Mouse (Mus musculus): Measurements from ENCODE around the gene Riox1. TPM values are rescaled to one million over a fixed set of nuclear protein-coding genes. Genes with fewer than 3 reads are reported as not detected.

Riox1 gene
- polyA plus RNA-seq (2011; ENCODE audit: insufficient read depth, insufficient read length, low read depth, missing spikeins), result 13.0 and 13.7 TPM in 2 replicates

DNA sequence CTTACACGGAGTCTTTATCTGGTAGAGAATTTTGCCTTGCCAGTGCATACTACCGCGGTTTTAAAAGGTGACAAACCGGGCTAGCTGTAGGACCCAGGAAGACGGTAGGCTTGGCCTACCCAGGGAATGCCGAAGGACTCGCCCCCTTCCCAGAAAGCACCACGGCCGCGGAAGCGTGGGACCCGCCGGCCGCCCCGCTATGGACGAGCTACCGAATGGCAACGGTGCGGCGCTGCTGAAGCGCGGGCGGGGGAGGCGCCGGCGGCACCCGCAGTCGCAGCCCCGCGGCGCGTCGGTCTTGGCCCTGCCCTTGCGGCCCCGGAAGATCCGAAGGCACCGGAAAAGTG is at the start of gene Riox1:
Gene Riox1, plus strand, starts transcription at position 116 of the 347 bp plus-strand sequence.
- Histone ChIP-seq H3K27me3 (ENCODE audit: control insufficient read depth, insufficient read depth, low read length, poor library complexity, severe bottlenecking) (no peaks in the 10 kb centered on the region), H3K4me3 (ENCODE audit: low read depth, low read length) (peak within 1 kb of the TSS; percentile 66), H3K9ac (ENCODE audit: low read depth, poor library complexity, severe bottlenecking) (peak within 1 kb of the TSS; percentile 75), H3K4me1 (ENCODE audit: control insufficient read depth, insufficient read depth, low read length) (peaks cover 4% of the 10 kb centered on the region), H3K36me3 (ENCODE audit: control insufficient read depth, insufficient read depth, low read length, poor library complexity, severe bottlenecking) (peaks cover 9% of the 10 kb centered on the region), H3K9me3 (replicated peaks; ENCODE audit: control insufficient read depth, insufficient read depth, low read length, poor library complexity, severe bottlenecking) (no peaks in the 10 kb centered on the region), H3K27ac (ENCODE audit: insufficient read depth, low read length) (no peak within 1 kb of the TSS)
- TF ChIP-seq CTCF (IDR thresholded peaks at IDR 0.05; ENCODE audit: low read depth, low read length), result no peak
- 0 out of 2 replicates have a peak, but pooled peaks have one; percentile 28 for TF ChIP-seq EP300 (IDR thresholded peaks at IDR 0.05; ENCODE audit: insufficient read depth, low read depth, low read length)
- peak; percentile 44 for TF ChIP-seq POLR2A (IDR thresholded peaks at IDR 0.05; ENCODE audit: insufficient read depth, low read length)

DNA sequence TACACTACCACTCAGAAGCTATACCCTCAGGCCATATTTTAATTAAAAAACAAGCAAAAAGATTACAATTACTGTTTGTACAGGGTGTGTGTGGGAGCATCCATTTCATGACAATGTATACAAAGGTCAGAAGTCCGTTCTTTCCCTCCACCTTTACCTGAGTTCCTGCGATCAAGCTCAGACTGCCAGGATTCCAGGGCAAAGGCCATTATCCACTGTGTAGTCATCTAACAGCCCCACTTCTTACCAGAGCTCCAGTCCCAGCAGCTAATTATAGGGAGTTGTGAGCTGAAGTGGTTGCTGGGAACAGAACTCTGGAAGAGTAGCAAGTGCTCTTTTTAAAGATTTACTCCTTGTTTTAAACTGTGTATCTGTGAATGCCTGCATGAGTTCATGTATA is 40.0 kb upstream of the Riox1 start:
- H3K4me3 ChIP-seq (ENCODE audit: low read depth, low read length), result no peak overlapping the region
- H3K36me3 ChIP-seq (ENCODE audit: control insufficient read depth, insufficient read depth, low read length, poor library complexity, severe bottlenecking), result no peaks in the 10 kb centered on the region
- H3K9ac ChIP-seq (ENCODE audit: low read depth, poor library complexity, severe bottlenecking), result no peak overlapping the region
- H3K27ac ChIP-seq (ENCODE audit: insufficient read depth, low read length), result no peak overlapping the region
- no peak for TF ChIP-seq CTCF (IDR thresholded peaks at IDR 0.05; ENCODE audit: low read depth, low read length)
- no peak for TF ChIP-seq POLR2A (IDR thresholded peaks at IDR 0.05; ENCODE audit: insufficient read depth, low read length)
- TF ChIP-seq EP300 (IDR thresholded peaks at IDR 0.05; ENCODE audit: insufficient read depth, low read depth, low read length), result no peak
- H3K27me3 ChIP-seq (ENCODE audit: control insufficient read depth, insufficient read depth, low read length, poor library complexity, severe bottlenecking), result no peaks in the 10 kb centered on the region
- no peaks in the 10 kb centered on the region for H3K4me1 ChIP-seq (ENCODE audit: control insufficient read depth, insufficient read depth, low read length)
- no peaks in the 10 kb centered on the region for H3K9me3 ChIP-seq (replicated peaks; ENCODE audit: control insufficient read depth, insufficient read depth, low read length, poor library complexity, severe bottlenecking)

DNA sequence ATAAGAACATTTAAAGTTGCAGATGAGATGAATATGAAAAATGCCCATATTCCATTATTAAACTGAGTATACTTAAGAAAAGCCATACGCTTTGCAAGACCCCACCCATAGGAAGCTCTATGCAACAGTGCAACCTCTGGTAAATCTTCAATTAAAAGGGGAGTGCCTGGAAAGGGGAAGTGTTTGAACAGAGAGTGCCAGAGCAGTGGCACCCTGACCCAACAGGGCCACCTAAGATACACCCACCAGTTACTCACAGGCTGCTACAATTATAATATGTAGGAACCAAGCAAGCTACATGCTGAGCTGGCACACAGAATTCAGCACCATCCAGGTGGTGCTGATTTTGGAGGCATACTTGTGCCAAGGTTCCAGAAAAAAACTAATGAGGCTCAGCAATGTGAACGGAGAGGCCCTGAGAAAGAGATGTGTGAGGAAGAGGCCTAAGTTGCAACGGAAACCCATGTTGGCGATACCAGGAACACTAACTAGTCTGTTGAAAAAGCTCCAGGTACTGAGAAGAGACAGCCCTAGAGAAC is 36.1 kb upstream of the Riox1 start:
- H3K9me3 ChIP-seq (replicated peaks; ENCODE audit: control insufficient read depth, insufficient read depth, low read length, poor library complexity, severe bottlenecking), result no peaks in the 10 kb centered on the region
- H3K27ac ChIP-seq (ENCODE audit: insufficient read depth, low read length), result no peak overlapping the region
- H3K36me3 ChIP-seq (ENCODE audit: control insufficient read depth, insufficient read depth, low read length, poor library complexity, severe bottlenecking), result no peaks in the 10 kb centered on the region
- no peak for TF ChIP-seq POLR2A (IDR thresholded peaks at IDR 0.05; ENCODE audit: insufficient read depth, low read length)
- no peak for TF ChIP-seq EP300 (IDR thresholded peaks at IDR 0.05; ENCODE audit: insufficient read depth, low read depth, low read length)
- no peak overlapping the region for H3K4me3 ChIP-seq (ENCODE audit: low read depth, low read length)
- H3K4me1 ChIP-seq (ENCODE audit: control insufficient read depth, insufficient read depth, low read length), result no peaks in the 10 kb centered on the region
- H3K27me3 ChIP-seq (ENCODE audit: control insufficient read depth, insufficient read depth, low read length, poor library complexity, severe bottlenecking), result no peaks in the 10 kb centered on the region
- no peak overlapping the region for H3K9ac ChIP-seq (ENCODE audit: low read depth, poor library complexity, severe bottlenecking)

DNA sequence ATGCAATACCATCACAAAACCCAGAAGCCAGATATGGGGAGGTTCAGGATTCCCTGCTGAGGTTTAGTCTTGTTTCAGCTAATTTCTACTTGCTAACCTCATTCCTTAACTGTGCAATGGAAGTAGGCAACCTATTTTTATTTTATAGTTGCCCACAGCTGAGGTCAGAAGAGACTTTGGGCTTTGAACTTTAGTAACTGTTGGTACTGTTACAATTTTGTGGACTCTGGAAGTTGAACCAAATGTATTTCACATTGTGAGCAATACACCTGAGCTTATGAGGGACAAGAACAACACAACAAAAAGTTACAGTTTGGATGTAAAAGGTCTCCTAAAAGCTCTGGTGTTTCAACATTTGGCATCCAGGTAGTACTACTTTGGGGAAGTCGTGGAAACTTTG is 35.6 kb upstream of the Riox1 start:
- Histone ChIP-seq H3K9me3 (replicated peaks; ENCODE audit: control insufficient read depth, insufficient read depth, low read length, poor library complexity, severe bottlenecking) (no peaks in the 10 kb centered on the region), H3K4me1 (ENCODE audit: control insufficient read depth, insufficient read depth, low read length) (no peaks in the 10 kb centered on the region), H3K36me3 (ENCODE audit: control insufficient read depth, insufficient read depth, low read length, poor library complexity, severe bottlenecking) (no peaks in the 10 kb centered on the region), H3K4me3 (ENCODE audit: low read depth, low read length) (no peak overlapping the region), H3K9ac (ENCODE audit: low read depth, poor library complexity, severe bottlenecking) (no peak overlapping the region), H3K27ac (ENCODE audit: insufficient read depth, low read length) (no peak overlapping the region), H3K27me3 (ENCODE audit: control insufficient read depth, insufficient read depth, low read length, poor library complexity, severe bottlenecking) (no peaks in the 10 kb centered on the region)
- TF ChIP-seq EP300 (IDR thresholded peaks at IDR 0.05; ENCODE audit: insufficient read depth, low read depth, low read length), result no peak
- no peak for TF ChIP-seq CTCF (IDR thresholded peaks at IDR 0.05; ENCODE audit: low read depth, low read length)
- TF ChIP-seq POLR2A (IDR thresholded peaks at IDR 0.05; ENCODE audit: insufficient read depth, low read length), result no peak

DNA sequence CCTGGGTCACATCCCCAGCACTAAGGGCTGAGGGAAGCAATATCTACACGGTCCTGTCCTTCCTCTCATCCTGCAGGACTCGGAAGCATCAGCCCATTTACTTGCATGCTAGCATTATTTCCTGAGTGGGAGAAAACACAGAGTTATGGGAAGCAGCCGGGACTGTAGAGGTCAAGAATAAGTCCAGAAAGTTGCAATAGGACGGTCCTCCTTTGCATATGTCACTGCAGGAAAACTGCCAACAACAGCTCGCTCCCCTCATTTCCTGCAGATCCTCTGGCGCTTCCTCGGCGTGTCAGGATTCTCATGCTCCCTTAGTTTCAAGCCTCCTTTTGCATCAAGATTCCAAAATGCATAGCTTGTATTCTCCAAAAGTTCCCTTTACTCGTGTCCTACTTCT is 33.5 kb upstream of the Riox1 start:
- Histone ChIP-seq H3K4me1 (ENCODE audit: control insufficient read depth, insufficient read depth, low read length) (no peaks in the 10 kb centered on the region), H3K9me3 (replicated peaks; ENCODE audit: control insufficient read depth, insufficient read depth, low read length, poor library complexity, severe bottlenecking) (no peaks in the 10 kb centered on the region), H3K36me3 (ENCODE audit: control insufficient read depth, insufficient read depth, low read length, poor library complexity, severe bottlenecking) (no peaks in the 10 kb centered on the region), H3K27ac (ENCODE audit: insufficient read depth, low read length) (no peak overlapping the region), H3K9ac (ENCODE audit: low read depth, poor library complexity, severe bottlenecking) (no peak overlapping the region), H3K27me3 (ENCODE audit: control insufficient read depth, insufficient read depth, low read length, poor library complexity, severe bottlenecking) (no peaks in the 10 kb centered on the region), H3K4me3 (ENCODE audit: low read depth, low read length) (no peak overlapping the region)
- TF ChIP-seq EP300 (IDR thresholded peaks at IDR 0.05; ENCODE audit: insufficient read depth, low read depth, low read length), result no peak
- TF ChIP-seq CTCF (IDR thresholded peaks at IDR 0.05; ENCODE audit: low read depth, low read length), result no peak
- TF ChIP-seq POLR2A (IDR thresholded peaks at IDR 0.05; ENCODE audit: insufficient read depth, low read length), result no peak

DNA sequence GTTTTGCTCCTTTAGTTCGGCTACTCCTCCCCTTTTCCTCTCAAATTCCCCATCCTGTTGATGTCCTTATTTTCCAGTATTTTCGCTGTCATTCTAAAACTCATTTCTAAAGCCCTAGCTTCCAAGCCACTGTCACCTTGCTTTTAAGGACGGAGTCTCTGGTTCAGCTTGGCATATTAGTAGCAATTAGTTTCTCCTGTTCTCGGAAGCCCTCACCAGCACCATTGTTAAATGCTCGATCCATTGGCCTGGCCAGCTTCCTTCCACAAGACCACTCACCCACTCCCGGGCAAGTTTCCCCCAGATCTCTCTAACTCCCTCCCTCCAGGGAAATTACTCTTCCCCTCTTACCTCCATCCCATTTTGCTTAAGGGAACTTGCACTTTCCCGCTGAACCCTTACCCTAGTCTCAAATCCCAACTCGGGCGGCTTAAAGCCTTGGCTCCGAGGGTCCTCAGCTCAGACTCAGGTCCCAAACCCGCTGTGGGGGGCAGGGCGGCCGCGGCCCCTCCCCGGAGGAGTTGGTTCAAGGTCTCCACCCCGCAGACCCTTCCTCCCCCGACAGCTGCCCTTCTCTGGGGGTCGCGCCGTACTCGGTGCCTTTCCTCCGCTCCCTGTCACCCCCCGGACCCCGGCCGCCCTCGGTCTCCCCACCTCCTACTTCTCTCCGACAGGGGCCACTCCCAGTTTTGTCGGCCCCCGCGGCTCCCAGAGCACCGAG is 29.5 kb upstream of the Riox1 start:
- H3K27me3 ChIP-seq (ENCODE audit: control insufficient read depth, insufficient read depth, low read length, poor library complexity, severe bottlenecking), result no peaks in the 10 kb centered on the region
- no peak for TF ChIP-seq EP300 (IDR thresholded peaks at IDR 0.05; ENCODE audit: insufficient read depth, low read depth, low read length)
- no peak for TF ChIP-seq CTCF (IDR thresholded peaks at IDR 0.05; ENCODE audit: low read depth, low read length)
- no peak for TF ChIP-seq POLR2A (IDR thresholded peaks at IDR 0.05; ENCODE audit: insufficient read depth, low read length)
- no peaks in the 10 kb centered on the region for H3K4me1 ChIP-seq (ENCODE audit: control insufficient read depth, insufficient read depth, low read length)
- no peaks in the 10 kb centered on the region for H3K36me3 ChIP-seq (ENCODE audit: control insufficient read depth, insufficient read depth, low read length, poor library complexity, severe bottlenecking)
- no peak overlapping the region; the same call in 1 of the 2 replicates for H3K27ac ChIP-seq (ENCODE audit: insufficient read depth, low read length)
- peak overlapping the region; percentile 91 for H3K4me3 ChIP-seq (ENCODE audit: low read depth, low read length)
- H3K9me3 ChIP-seq (replicated peaks; ENCODE audit: control insufficient read depth, insufficient read depth, low read length, poor library complexity, severe bottlenecking), result no peaks in the 10 kb centered on the region
- peak overlapping the region; percentile 94 for H3K9ac ChIP-seq (ENCODE audit: low read depth, poor library complexity, severe bottlenecking)
